Mouse (Mus musculus) fibroblast of lung, adult 2 months (primary cell): Measurements from ENCODE around the gene Gm21972.

ENCODE experiments used
- DNase-seq: peaks from one replicate; pipeline ENCODE4 v3.0.0-alpha.2; 2011; ENCODE audit warnings: low read depth

The Gm21972 gene

GRCm38 (mm10) chr1:86133337-86133736 is at the start of gene Gm21972:
Gene Gm21972 (plus strand): TSS chr1:86133637.
- DNase-seq = no peak

GRCm38 (mm10) chr1:86094413-86094812 is 39.0 kb upstream of the Gm21972 start:
- DNase-seq = no peak

- DNase-seq = no peak
Observed at GRCm38 (mm10) chr1:86105054-86105453, 28.4 kb upstream of the Gm21972 start.

- no peak for DNase-seq
Observed at GRCm38 (mm10) chr1:86111779-86112178, 21.7 kb upstream of the Gm21972 start, which contains the start of gene Htr2b. Gene Htr2b (minus strand): TSS chr1:86111970.

GRCm38 (mm10) chr1:86114141-86114540 is 19.3 kb upstream of the Gm21972 start:
- no peak for DNase-seq

GRCm38 (mm10) chr1:86119549-86119948 is 13.9 kb upstream of the Gm21972 start:
- no peak for DNase-seq

GRCm38 (mm10) chr1:86126036-86126435 is 7.4 kb upstream of the Gm21972 start:
- DNase-seq = no peak

GRCm38 (mm10) chr1:86135315-86135714 is 1.9 kb downstream of the Gm21972 start:
- no peak for DNase-seq

GRCm38 (mm10) chr1:86141081-86141480 is 7.6 kb downstream of the Gm21972 start:
- no peak for DNase-seq

- no peak for DNase-seq
Observed at GRCm38 (mm10) chr1:86143165-86143564, 9.7 kb downstream of the Gm21972 start.

- no peak for DNase-seq
Observed at GRCm38 (mm10) chr1:86144001-86144944, 10.8 kb downstream of the Gm21972 start.

- no peak for DNase-seq
Observed at GRCm38 (mm10) chr1:86146293-86146692, 12.9 kb downstream of the Gm21972 start.

GRCm38 (mm10) chr1:86147557-86147956 is 14.1 kb downstream of the Gm21972 start:
- DNase-seq = peak; percentile 73

- DNase-seq = no peak
Observed at GRCm38 (mm10) chr1:86148161-86148560, 14.7 kb downstream of the Gm21972 start.

- DNase-seq = no peak
Observed at GRCm38 (mm10) chr1:86150929-86151328, 17.5 kb downstream of the Gm21972 start.

- DNase-seq = peak; percentile 34
Observed at GRCm38 (mm10) chr1:86151376-86151775, 17.9 kb downstream of the Gm21972 start.

- DNase-seq = no peak
Observed at GRCm38 (mm10) chr1:86152618-86153017, 19.2 kb downstream of the Gm21972 start.

GRCm38 (mm10) chr1:86154133-86154823 is 20.8 kb downstream of the Gm21972 start, which contains the start of gene Armc9:
Gene Armc9 (plus strand): TSS chr1:86154780.
- peak; percentile 95 for DNase-seq

- no peak for DNase-seq
Observed at GRCm38 (mm10) chr1:86154824-86155164, 21.4 kb downstream of the Gm21972 start.

GRCm38 (mm10) chr1:86156075-86156474 is 22.6 kb downstream of the Gm21972 start:
- DNase-seq = no peak

GRCm38 (mm10) chr1:86156595-86156994 is 23.2 kb downstream of the Gm21972 start:
- DNase-seq = no peak

- DNase-seq = no peak
Observed at GRCm38 (mm10) chr1:86160059-86160458, 26.6 kb downstream of the Gm21972 start.

- DNase-seq = no peak
Observed at GRCm38 (mm10) chr1:86160479-86160878, 27.0 kb downstream of the Gm21972 start.
